Mouse (Mus musculus) forebrain, postnatal 0 days (tissue): ENCODE data around the gene Chchd6. TPM values are rescaled to one million over a fixed set of nuclear protein-coding genes. Genes with fewer than 3 reads are reported as not detected.
A peak's percentile ranks its signal among the peaks of the same experiment; 100 is the strongest.

Experiments
- ATAC-seq: fragments of 200-750 bp; cut with Nextera tagmentation; 2 replicates; pipeline ENCODE4 v1.8.0; 2017; ENCODE audit warnings: mild to moderate bottlenecking, moderate library complexity
- DNase-seq: peaks from one replicate; pipeline ENCODE4 v3.0.0-alpha.2; 2015
- H3K27ac ChIP-seq: fragments of 300-500 bp; sonication (generic); 2 replicates; pipeline ENCODE4 v1.5.1; 2014; ENCODE audit warnings: low read depth, mild to moderate bottlenecking, antibody characterized with exemption, low read length, moderate library complexity, mixed read lengths
- H3K27me3 ChIP-seq: fragments of 300-500 bp; sonication (generic); 2 replicates; pipeline ENCODE4 v1.6.1; 2014; ENCODE audit warnings: mild to moderate bottlenecking, low read length, mixed read lengths; ENCODE audit not compliant: insufficient read depth
- H3K36me3 ChIP-seq: fragments of 300-500 bp; sonication (generic); 2 replicates; pipeline ENCODE4 v1.6.1; 2014; ENCODE audit warnings: mild to moderate bottlenecking, moderate library complexity; ENCODE audit not compliant: insufficient read depth
- H3K4me1 ChIP-seq: fragments of 300-500 bp; sonication (generic); 2 replicates; pipeline ENCODE4 v1.6.1; 2014; ENCODE audit warnings: antibody characterized with exemption; ENCODE audit not compliant: insufficient read depth
- H3K4me2 ChIP-seq: fragments of 300-500 bp; sonication (generic); 2 replicates; pipeline ENCODE4 v1.6.1; 2014; ENCODE audit warnings: low read depth, mild to moderate bottlenecking, moderate library complexity
- H3K4me3 ChIP-seq: fragments of 300-500 bp; sonication (generic); 2 replicates; pipeline ENCODE4 v1.5.1; 2014; ENCODE audit warnings: low read depth, low read length, mixed read lengths
- H3K9ac ChIP-seq: fragments of 300-500 bp; sonication (generic); 2 replicates; pipeline ENCODE4 v1.6.1; 2014; ENCODE audit warnings: mild to moderate bottlenecking
- H3K9me3 ChIP-seq: fragments of 300-500 bp; sonication (generic); 2 replicates; pipeline ENCODE4 v1.6.1; 2016; ENCODE audit warnings: low read length
- CTCF ChIP-seq: sonication (generic); IDR thresholded peaks from 2 replicates; pipeline ENCODE4 v1.5.1; 2016; ENCODE audit warnings: antibody characterized with exemption, control low read depth, low read depth
- WGBS: fragments of 180-500 bp; shearing (Covaris S2); extraction: QIAGEN DNeasy Blood & Tissue Kit; methylation state at CpG from one replicate; pipeline ENCODE4 v1.1.7; 2014; 5-methylcytosine and 5-hydroxymethylcytosine counted together
- polyA plus RNA-seq: library from polyadenylated mRNA; unstranded; fragments of >200 nt; fragmentation: Nextera tagmentation; extraction: Ambion mirVana; gene quantifications from 2 replicates; pipeline ENCODE4 v1.2.1, GENCODE M21; 2015
- total RNA-seq: library from RNA; depleted of rRNA; stranded (reverse); fragments of >200 nt; gene quantifications from 2 replicates; pipeline ENCODE4 v1.2.3, GENCODE M21; 2014; rRNA removed

The Chchd6 gene
- total RNA-seq (159 and 199 TPM in 2 replicates), polyA plus RNA-seq (210 and 211 TPM in 2 replicates)

DNA sequence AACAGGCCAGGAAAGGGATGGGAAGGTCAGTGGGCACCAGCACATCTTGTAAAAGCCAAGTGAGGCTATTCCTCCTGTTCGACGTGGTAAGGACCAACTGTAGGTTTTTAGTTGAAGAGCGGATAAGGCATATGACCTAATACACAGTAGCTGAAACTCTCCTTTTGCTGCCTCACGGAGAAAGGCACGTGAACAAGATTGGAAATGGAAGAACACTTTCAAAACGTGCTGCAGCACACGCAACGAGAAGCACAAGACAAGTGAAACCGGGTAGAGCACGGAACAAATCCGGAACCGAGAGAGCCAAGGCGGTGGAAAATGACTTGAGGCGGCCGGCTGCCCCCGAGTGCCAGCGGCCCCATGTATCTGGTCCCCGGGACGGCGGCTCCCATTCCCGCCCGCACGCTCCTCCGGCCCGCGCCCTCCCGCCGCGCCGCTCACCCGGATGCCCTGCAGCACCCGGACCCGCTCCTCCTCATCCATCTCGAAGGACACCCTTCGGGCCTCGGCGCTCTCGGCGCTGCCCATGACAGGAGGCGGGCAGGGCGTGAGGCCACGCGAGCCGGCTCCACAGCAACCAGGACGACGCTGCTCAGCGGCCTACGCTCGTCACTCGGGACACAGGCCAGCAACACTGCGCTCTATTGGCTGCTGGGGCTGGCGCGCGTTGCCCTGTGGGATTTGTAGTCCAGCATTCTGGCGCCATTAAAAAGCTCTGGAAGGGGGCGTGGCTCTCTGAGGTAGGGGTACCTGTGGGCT, at the start of gene Chchd6:
Gene Chchd6 (minus strand): TSS at position 635 of the 759 bp plus-strand sequence.
- no peaks in the 10 kb centered on the region for H3K9me3 ChIP-seq
- H3K4me1 ChIP-seq: peaks cover 20% of the 10 kb centered on the region; the same call in 1 of the 2 replicates
- TF ChIP-seq CTCF: peak; percentile 14; the same call in 1 of the 2 replicates
- WGBS: 2% methylated on average over 55 of the region's 56 CpGs
- no peaks in the 10 kb centered on the region for H3K27me3 ChIP-seq
- peak within 1 kb of the TSS; percentile 76 for H3K4me2 ChIP-seq
- ATAC-seq (peak; percentile 100), DNase-seq (peak; percentile 97)
- peak within 1 kb of the TSS; percentile 67 for H3K4me3 ChIP-seq
- H3K36me3 ChIP-seq: no peaks in the 10 kb centered on the region
- peak within 1 kb of the TSS; percentile 82 for H3K9ac ChIP-seq
- H3K27ac ChIP-seq: peak within 1 kb of the TSS; percentile 81; the same call in 1 of the 2 replicates

DNA sequence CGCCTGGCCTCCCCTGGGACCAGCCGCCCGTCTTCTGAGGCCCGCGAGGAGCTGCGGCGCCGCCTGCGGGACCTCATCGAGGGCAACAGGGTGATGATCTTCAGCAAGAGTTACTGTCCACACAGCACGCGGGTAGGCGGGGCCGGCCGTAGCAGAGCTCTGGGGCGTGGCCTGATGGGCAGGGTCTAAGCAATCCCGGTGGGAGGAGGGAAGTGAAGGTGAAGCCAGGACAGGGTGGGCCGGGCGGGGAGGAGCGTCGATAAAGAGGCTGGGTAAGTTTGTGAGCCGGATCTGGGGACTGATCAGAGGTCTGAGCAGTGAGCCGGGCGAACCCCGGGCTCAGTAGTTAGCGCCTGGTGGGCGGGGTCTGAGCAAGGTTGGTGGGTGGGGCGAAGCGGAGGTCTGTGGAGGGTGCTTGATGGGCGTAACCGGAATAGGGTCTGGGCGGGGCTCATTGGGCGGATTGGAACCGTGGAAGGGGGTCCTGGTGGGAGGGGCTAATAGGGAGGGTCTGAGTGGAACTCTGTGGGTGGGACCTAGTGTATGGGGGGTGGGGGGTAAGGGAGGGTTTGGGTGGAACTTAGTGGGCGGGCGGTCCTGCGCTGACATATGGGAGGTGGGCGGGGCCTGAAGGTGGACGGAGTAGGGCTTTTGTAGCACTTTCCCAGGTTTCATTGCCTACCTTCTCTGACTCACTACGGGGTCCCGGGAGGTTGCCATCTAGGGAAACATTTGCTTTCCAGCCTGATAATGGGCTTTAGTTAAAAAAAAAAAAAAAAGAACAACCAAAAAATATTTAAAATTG, 49.0 kb upstream of the Chchd6 start:
- H3K36me3 ChIP-seq: no peaks in the 10 kb centered on the region
- peak; percentile 87 for ATAC-seq
- H3K4me2 ChIP-seq: peak overlapping the region; percentile 83
- peak overlapping the region; percentile 75 for H3K4me3 ChIP-seq
- TF ChIP-seq CTCF: no peak; the same call in 1 of the 2 replicates
- H3K27ac ChIP-seq: peak overlapping the region; percentile 94
- H3K9ac ChIP-seq: peak overlapping the region; percentile 89
- WGBS: under 1% methylated on average over 39 of the region's 41 CpGs
- H3K9me3 ChIP-seq: no peaks in the 10 kb centered on the region
- H3K4me1 ChIP-seq: peaks cover 3% of the 10 kb centered on the region; the same call in 1 of the 2 replicates
- no peaks in the 10 kb centered on the region for H3K27me3 ChIP-seq
- DNase-seq: peak; percentile 86

DNA sequence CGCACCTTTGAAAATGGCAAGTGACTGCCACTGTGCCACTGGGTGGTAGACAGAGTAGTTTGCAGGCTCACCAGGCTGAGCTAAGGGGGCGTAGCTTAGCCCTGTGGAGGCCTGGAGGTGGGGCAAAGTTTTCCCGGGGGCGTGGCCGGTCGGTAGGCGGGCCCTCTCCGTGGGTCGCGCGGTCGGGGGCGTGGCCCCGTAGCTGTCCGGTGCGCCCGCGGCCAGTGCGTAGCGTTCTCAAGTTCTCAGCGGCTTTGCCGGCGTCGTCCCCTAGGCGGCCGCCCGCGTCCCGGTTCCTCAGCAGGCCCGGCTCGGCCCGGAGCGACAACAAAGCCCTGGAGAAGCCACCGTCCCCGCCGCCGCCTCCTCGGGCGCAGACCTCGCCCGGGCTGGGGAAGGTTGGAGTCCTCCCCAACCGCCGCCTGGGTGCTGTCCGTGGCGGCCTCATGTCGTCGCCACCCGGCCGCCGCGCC, 48.4 kb upstream of the Chchd6 start, which contains the start of gene Txnrd3:
Gene Txnrd3 (plus strand): TSS at position 191 of the 473 bp plus-strand sequence.
- peak within 1 kb of the TSS; percentile 75 for H3K4me3 ChIP-seq
- ATAC-seq (peak; percentile 92), DNase-seq (peak; percentile 86)
- H3K27me3 ChIP-seq: no peaks in the 10 kb centered on the region
- peak within 1 kb of the TSS; percentile 89 for H3K9ac ChIP-seq
- no peaks in the 10 kb centered on the region for H3K9me3 ChIP-seq
- peaks cover 3% of the 10 kb centered on the region; the same call in 1 of the 2 replicates for H3K4me1 ChIP-seq
- peak within 1 kb of the TSS; percentile 94 for H3K27ac ChIP-seq
- 0% methylated on average over 50 of the region's 51 CpGs for WGBS
- H3K4me2 ChIP-seq: peak within 1 kb of the TSS; percentile 83
- TF ChIP-seq CTCF: peak; percentile 48; the same call in 1 of the 2 replicates
- H3K36me3 ChIP-seq: no peaks in the 10 kb centered on the region

DNA sequence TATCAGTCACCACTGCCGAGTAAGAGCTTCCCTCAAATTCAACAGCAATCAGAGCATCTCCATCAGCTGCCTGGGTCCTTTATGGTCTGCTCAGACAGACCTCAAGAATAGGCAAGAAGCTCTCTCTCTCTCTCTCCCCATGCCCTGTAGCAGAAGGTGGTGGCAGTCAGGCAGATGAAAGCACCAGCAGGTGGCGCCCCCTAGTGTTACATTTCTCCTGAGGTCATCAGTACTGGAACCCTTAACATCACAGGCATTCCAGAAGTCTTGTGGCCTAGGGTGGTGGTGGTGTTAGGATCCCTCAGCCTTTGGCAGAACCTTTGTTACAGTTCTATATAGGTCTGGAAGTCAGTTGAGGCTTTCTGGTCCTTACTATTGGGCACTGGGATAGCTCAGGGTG, 43.6 kb upstream of the Chchd6 start:
- Histone ChIP-seq H3K27me3 (no peaks in the 10 kb centered on the region), H3K27ac (no peak overlapping the region), H3K4me2 (no peak overlapping the region), H3K36me3 (no peaks in the 10 kb centered on the region), H3K4me1 (peaks cover 3% of the 10 kb centered on the region; the same call in 1 of the 2 replicates), H3K9ac (no peak overlapping the region), H3K9me3 (no peaks in the 10 kb centered on the region), H3K4me3 (no peak overlapping the region)
- DNase-seq (no peak), ATAC-seq (no peak)
- WGBS: 40% methylated on average over 2 of the region's 2 CpGs
- TF ChIP-seq CTCF: peak; percentile 59

DNA sequence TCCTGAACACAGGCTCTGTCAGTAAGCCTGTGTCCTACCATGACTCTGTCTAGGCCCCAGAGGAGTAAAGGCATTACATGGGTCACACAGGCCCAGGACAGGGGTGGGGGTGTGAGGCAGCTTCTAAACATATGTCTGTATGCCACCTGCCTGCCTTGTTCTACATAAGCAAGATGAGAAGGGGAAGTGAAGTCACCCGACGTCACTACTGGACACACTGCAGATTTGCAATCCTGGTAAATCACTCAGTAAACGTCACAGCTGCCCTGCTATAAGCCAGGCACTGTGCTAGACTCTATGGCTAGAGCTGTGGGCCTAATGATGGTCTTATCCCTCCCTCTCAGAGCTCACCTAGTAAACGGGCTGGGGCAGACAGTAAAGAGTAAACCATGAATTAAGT, 42.5 kb upstream of the Chchd6 start:
- no peaks in the 10 kb centered on the region for H3K27me3 ChIP-seq
- H3K9ac ChIP-seq: no peak overlapping the region
- no peaks in the 10 kb centered on the region for H3K36me3 ChIP-seq
- H3K9me3 ChIP-seq: no peaks in the 10 kb centered on the region
- H3K4me1 ChIP-seq: no peaks in the 10 kb centered on the region
- ATAC-seq (no peak), DNase-seq (no peak)
- no peak for TF ChIP-seq CTCF
- no peak overlapping the region for H3K27ac ChIP-seq
- 88% methylated on average over 4 of the region's 4 CpGs for WGBS
- no peak overlapping the region for H3K4me3 ChIP-seq
- H3K4me2 ChIP-seq: no peak overlapping the region

DNA sequence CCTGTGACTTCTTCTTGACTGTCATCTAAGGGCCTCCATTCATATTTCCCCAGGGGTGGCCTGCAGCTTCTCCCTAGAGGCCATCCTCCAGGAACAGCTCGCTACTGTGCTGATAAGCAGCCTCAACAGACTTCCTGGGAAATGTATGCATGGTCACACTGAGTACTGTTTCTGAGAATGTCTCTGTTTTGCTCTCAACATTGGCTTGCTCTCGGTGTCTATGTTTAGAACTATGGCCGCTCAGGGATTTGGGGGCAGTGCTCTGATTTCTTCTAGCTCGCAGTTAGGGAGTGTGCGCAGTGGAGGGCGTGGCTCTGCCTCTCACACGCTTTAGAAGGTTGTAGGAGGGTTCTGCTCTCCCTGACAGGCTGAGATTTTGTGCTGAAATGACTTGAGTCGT, 38.9 kb upstream of the Chchd6 start:
- no peak for ATAC-seq
- H3K27ac ChIP-seq: no peak overlapping the region
- no peak for DNase-seq
- H3K4me3 ChIP-seq: no peak overlapping the region
- 48% methylated on average over 8 of the region's 8 CpGs for WGBS
- H3K9me3 ChIP-seq: no peaks in the 10 kb centered on the region
- no peaks in the 10 kb centered on the region for H3K36me3 ChIP-seq
- no peak for TF ChIP-seq CTCF
- no peak overlapping the region for H3K4me2 ChIP-seq
- no peak overlapping the region for H3K9ac ChIP-seq
- H3K4me1 ChIP-seq: no peaks in the 10 kb centered on the region
- H3K27me3 ChIP-seq: no peaks in the 10 kb centered on the region
